Mouse (Mus musculus) spleen, adult 2 months (tissue): ENCODE measurements around the gene Cwc22.

Experiments
- CTCF ChIP-seq: fragments of 200-500 bp; IDR thresholded peaks from 2 replicates; pipeline ENCODE4 v1.5.1; 2011; ENCODE audit warnings: mild to moderate bottlenecking, inconsistent platforms; ENCODE audit not compliant: insufficient read depth, insufficient read length, insufficient replicate concordance; ENCODE audit errors: extremely low read depth
- POLR2A ChIP-seq: fragments of 200-500 bp; IDR thresholded peaks from 2 replicates; pipeline ENCODE4 v1.6.1; 2011; ENCODE audit warnings: low read depth, low read length, inconsistent platforms

DNA sequence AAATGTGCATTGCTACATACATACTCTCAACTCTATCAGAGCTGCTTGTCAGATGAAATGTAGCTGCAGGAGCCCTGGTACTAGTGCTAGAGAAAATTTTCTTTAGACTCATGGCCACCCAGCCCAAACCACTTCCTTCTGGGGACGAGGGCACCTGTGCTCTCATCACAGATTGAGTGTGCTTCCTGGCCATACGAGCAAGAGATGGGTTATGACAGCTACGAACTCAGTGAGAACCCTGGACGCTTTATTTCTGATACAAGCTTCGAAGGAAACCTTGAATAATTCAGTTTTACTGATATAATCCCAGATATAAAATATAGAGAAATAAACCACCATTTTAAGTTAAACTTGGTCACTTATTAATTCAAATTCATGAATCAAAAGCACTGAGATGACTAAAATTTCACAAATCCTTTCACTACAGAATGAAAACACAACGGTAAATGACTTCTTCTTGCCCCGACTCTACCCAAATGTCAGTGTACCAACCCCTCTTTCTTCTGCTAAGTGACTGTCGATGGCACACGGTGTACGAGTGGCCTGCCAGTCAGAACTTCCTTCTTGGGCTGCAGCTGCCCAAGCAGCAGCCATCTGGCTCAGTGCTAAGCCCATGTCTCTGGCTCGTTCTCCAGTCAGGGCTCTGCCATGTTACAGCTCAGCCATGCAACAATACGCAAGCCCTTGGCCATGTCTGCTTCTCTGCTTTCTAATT is 49.2 kb downstream of the Cwc22 start:
- TF ChIP-seq CTCF (no peak), POLR2A (no peak)
